In genomic region chr6:140853508-140853907, GRCm38 (mm10) we compare ENCODE assay signal across 8 mouse cellular contexts.
DNase-seq lines count a peak whose midpoint lies in the region; ATAC-seq and TF ChIP-seq lines count a peak whose summit lies in the region.

No protein-coding gene starts in this region.

- ATAC-seq in forebrain, embryonic 15.5 days (replicated peaks): no peak

- no peak overlapping the region for H3K9ac ChIP-seq in ES-Bruce4 (ENCODE audit: low read depth, poor library complexity, severe bottlenecking)
- no peak overlapping the region for H3K9ac ChIP-seq in forebrain, embryonic 15.5 days (replicated peaks)

- DNase-seq in left cerebral cortex, adult 2 months (ENCODE audit: extremely low spot score in 1 of 2, low spot score in 2 of 2): peak; percentile 45 to 47
- no peak for DNase-seq in left cerebral cortex, adult 8-10 months (ENCODE audit: low spot score in 2 of 2)
- peak; percentile 9 for DNase-seq in adrenal gland, adult 8-10 months
- DNase-seq in embryo, embryonic 11 days: peak; percentile 84
- peak; percentile 18 to 47 for DNase-seq in layer of hippocampus, adult 8-10 months (ENCODE audit: low spot score in 2 of 2)
- DNase-seq in naive thymus-derived CD4-positive, alpha-beta T cell, adult 2 months (ENCODE audit: low read depth): peak; percentile 70

- no peak for TF ChIP-seq EP300 in ES-Bruce4 (IDR thresholded peaks at IDR 0.05; ENCODE audit: insufficient read depth, low read depth, low read length)

- H3K4me3 ChIP-seq in left cerebral cortex, adult 2 months: no peak overlapping the region
- H3K4me3 ChIP-seq in ES-Bruce4 (ENCODE audit: low read depth, low read length): no peak overlapping the region
- H3K4me3 ChIP-seq in forebrain, embryonic 15.5 days: no peak overlapping the region

- 48% methylated on average over 5 of the region's 5 CpGs for WGBS in forebrain, embryonic 15.5 days

- no peaks in the 10 kb centered on the region for H3K4me1 ChIP-seq in ES-Bruce4 (ENCODE audit: control insufficient read depth, insufficient read depth, low read length)
- H3K4me1 ChIP-seq in forebrain, embryonic 15.5 days: peaks cover 16% of the 10 kb centered on the region

- no peaks in the 10 kb centered on the region; the same call in none of the 2 replicates for H3K27me3 ChIP-seq in ES-Bruce4 (ENCODE audit: control insufficient read depth, insufficient read depth, low read length, poor library complexity, severe bottlenecking)
- no peaks in the 10 kb centered on the region for H3K27me3 ChIP-seq in forebrain, embryonic 15.5 days

- TF ChIP-seq CTCF in left cerebral cortex, adult 2 months (IDR thresholded peaks at IDR 0.05): peak; percentile 69
- peak; percentile 46 for TF ChIP-seq CTCF in ES-Bruce4 (IDR thresholded peaks at IDR 0.05; ENCODE audit: low read depth, low read length)

- H3K9me3 ChIP-seq in ES-Bruce4 (replicated peaks; ENCODE audit: control insufficient read depth, insufficient read depth, low read length, poor library complexity, severe bottlenecking): no peaks in the 10 kb centered on the region
- no peaks in the 10 kb centered on the region for H3K9me3 ChIP-seq in forebrain, embryonic 15.5 days

- no peak for TF ChIP-seq POLR2A in ES-Bruce4 (IDR thresholded peaks at IDR 0.05; ENCODE audit: insufficient read depth, low read length)

- intact Hi-C loops in left cerebral cortex, adult 2 months (cut with DNase I): loop anchor here (10.0 kb wide), 1 partner anchor 89 kb away; no protein-coding TSS in a partner anchor

- no peak overlapping the region for H3K4me2 ChIP-seq in forebrain, embryonic 15.5 days (replicated peaks)

- no peaks in the 10 kb centered on the region for H3K36me3 ChIP-seq in ES-Bruce4 (ENCODE audit: control insufficient read depth, insufficient read depth, low read length, poor library complexity, severe bottlenecking)
- H3K36me3 ChIP-seq in forebrain, embryonic 15.5 days: no peaks in the 10 kb centered on the region

- H3K27ac ChIP-seq in left cerebral cortex, adult 2 months: no peak overlapping the region
- no peak overlapping the region for H3K27ac ChIP-seq in ES-Bruce4 (ENCODE audit: insufficient read depth, low read length)
- no peak overlapping the region for H3K27ac ChIP-seq in forebrain, embryonic 15.5 days (replicated peaks)

Comparison
In these comparisons a context has a peak if more than half of its experiments do, and no peak if none do; other contexts are left out.
1. DNase-seq: peak in left cerebral cortex, adult 2 months (2 of 2), adrenal gland, adult 8-10 months (single experiment), embryo, embryonic 11 days (single experiment), layer of hippocampus, adult 8-10 months (2 of 2) and naive thymus-derived CD4-positive, alpha-beta T cell, adult 2 months (single experiment); none in left cerebral cortex, adult 8-10 months (0 of 2).